Comparison of ENCODE assay signal across 7 mouse cellular contexts in genomic region chr11:43776324-43776694, GRCm38 (mm10). TPM values are rescaled to one million over a fixed set of nuclear protein-coding genes. Genes with fewer than 3 reads are reported as not detected.
DNase-seq lines count a peak whose midpoint lies in the region; ATAC-seq and TF ChIP-seq lines count a peak whose summit lies in the region.

No protein-coding gene starts in this region.

- TF ChIP-seq EP300 in heart, postnatal 0 days (IDR thresholded peaks at IDR 0.05; ENCODE audit: low read depth), result no peak
- TF ChIP-seq EP300 in liver, embryonic 14.5 days (IDR thresholded peaks at IDR 0.05; ENCODE audit: low read depth), result no peak

- 16% methylated on average over 8 of the region's 8 CpGs for WGBS in neural tube, embryonic 11.5 days
- WGBS in heart, postnatal 0 days, result 18% methylated on average over 8 of the region's 8 CpGs
- 21% methylated on average over 8 of the region's 8 CpGs for WGBS in liver, embryonic 14.5 days (ENCODE audit: insufficient replicate concordance)

- H3K9me3 ChIP-seq in neural tube, embryonic 11.5 days (ENCODE audit: control insufficient read depth, low read length), result no peaks in the 10 kb centered on the region
- H3K9me3 ChIP-seq in heart, postnatal 0 days (replicated peaks; ENCODE audit: control insufficient read depth, low read length), result no peaks in the 10 kb centered on the region
- no peaks in the 10 kb centered on the region for H3K9me3 ChIP-seq in liver, embryonic 14.5 days (ENCODE audit: control insufficient read depth, low read length)

- no peaks in the 10 kb centered on the region for H3K36me3 ChIP-seq in neural tube, embryonic 11.5 days (ENCODE audit: control insufficient read depth, insufficient read depth, low read length)
- H3K36me3 ChIP-seq in heart, postnatal 0 days (replicated peaks; ENCODE audit: control insufficient read depth, insufficient read depth, low read length), result no peaks in the 10 kb centered on the region
- no peaks in the 10 kb centered on the region for H3K36me3 ChIP-seq in liver, embryonic 14.5 days (replicated peaks; ENCODE audit: control insufficient read depth, insufficient read depth, low read depth)

- 0 out of 2 replicates have a peak, but pooled peaks cover 6% of the 10 kb centered on the region for H3K27me3 ChIP-seq in neural tube, embryonic 11.5 days (ENCODE audit: control insufficient read depth, insufficient read depth, low read length)
- peaks cover 13% of the 10 kb centered on the region for H3K27me3 ChIP-seq in heart, postnatal 0 days (ENCODE audit: control insufficient read depth, insufficient read depth, low read length)
- H3K27me3 ChIP-seq in liver, embryonic 14.5 days (ENCODE audit: control insufficient read depth, insufficient read depth, low read length), result peaks cover 15% of the 10 kb centered on the region

- no peak for TF ChIP-seq CTCF in heart, postnatal 0 days (IDR thresholded peaks at IDR 0.05; ENCODE audit: low read depth)
- TF ChIP-seq CTCF in liver, embryonic 14.5 days (IDR thresholded peaks at IDR 0.05; ENCODE audit: low read depth), result no peak

- H3K4me2 ChIP-seq in neural tube, embryonic 11.5 days (ENCODE audit: low read depth), result peak overlapping the region; percentile 74
- peak overlapping the region; percentile 58 for H3K4me2 ChIP-seq in heart, postnatal 0 days (ENCODE audit: low read depth, low read length)
- peak overlapping the region; percentile 8; the same call in 1 of the 2 replicates for H3K4me2 ChIP-seq in liver, embryonic 14.5 days (ENCODE audit: low read depth)

- peak; percentile 58 for ATAC-seq in neural tube, embryonic 11.5 days (ENCODE audit: insufficient read depth, low FRiP score, low TSS enrichment)
- ATAC-seq in heart, postnatal 0 days (ENCODE audit: insufficient read depth, low read depth), result no peak
- ATAC-seq in liver, embryonic 14.5 days (ENCODE audit: insufficient read depth), result no peak

- H3K27ac ChIP-seq in neural tube, embryonic 11.5 days (ENCODE audit: low read depth, low read length), result no peak overlapping the region
- no peak overlapping the region for H3K27ac ChIP-seq in heart, postnatal 0 days (ENCODE audit: low read depth)
- H3K27ac ChIP-seq in liver, embryonic 14.5 days, result no peak overlapping the region

- no peak for DNase-seq in neural tube, embryonic 11.5 days (ENCODE audit: low spot score)
- DNase-seq in neural tube, embryonic 10.5 days (ENCODE audit: extremely low spot score, low spot score), result no peak
- no peak for DNase-seq in heart, postnatal 0 days (ENCODE audit: low spot score)
- DNase-seq in liver, embryonic 14.5 days (ENCODE audit: low read depth in 3 of 3, low spot score in 3 of 3), result no peak
- no peak for DNase-seq in adrenal gland, postnatal 14 days
- DNase-seq in Muller cell, postnatal 12 days (ENCODE audit: inconsistent ontology term), result no peak
- DNase-seq in spleen, adult 12 weeks (ENCODE audit: low spot score), result no peak

- H3K9ac ChIP-seq in neural tube, embryonic 11.5 days (ENCODE audit: low read length), result no peak overlapping the region; the same call in 1 of the 2 replicates
- 0 out of 2 replicates have a peak overlapping the region, but pooled peaks have one; percentile 36 for H3K9ac ChIP-seq in heart, postnatal 0 days (replicated peaks; ENCODE audit: low read depth, low read length)
- no peak overlapping the region for H3K9ac ChIP-seq in liver, embryonic 14.5 days (replicated peaks)

- peak overlapping the region; percentile 42 for H3K4me3 ChIP-seq in neural tube, embryonic 11.5 days (ENCODE audit: low read depth, low read length)
- peak overlapping the region; percentile 44 for H3K4me3 ChIP-seq in heart, postnatal 0 days (ENCODE audit: low read depth, low read length)
- H3K4me3 ChIP-seq in liver, embryonic 14.5 days (ENCODE audit: insufficient read depth in 1 of 2, low read depth in 2 of 2, low read length in 2 of 2), result no peak overlapping the region

- H3K4me1 ChIP-seq in neural tube, embryonic 11.5 days (ENCODE audit: control insufficient read depth, insufficient read depth, low read length), result no peaks in the 10 kb centered on the region
- no peaks in the 10 kb centered on the region for H3K4me1 ChIP-seq in heart, postnatal 0 days (ENCODE audit: control insufficient read depth, insufficient read depth)
- H3K4me1 ChIP-seq in liver, embryonic 14.5 days (replicated peaks; ENCODE audit: control insufficient read depth in 2 of 2, insufficient read depth in 2 of 2, low read length in 1 of 2), result no peaks in the 10 kb centered on the region

RNA-seq across cellular contexts. Expression of gene Ttc1, which starts 28.5 kb away (rescaled TPM):
- polyA plus RNA-seq in neural tube, embryonic 11.5 days (2014; fragmentation: Nextera tagmentation; extraction: Ambion mirVana), result 88.0 and 89.2 TPM in 2 replicates
- total RNA-seq in heart, postnatal 0 days (2014; rRNA removed; ENCODE audit: low replicate concordance), result 16.4 and 30.5 TPM in 2 replicates
- 66.8 and 68.7 TPM in 2 replicates for polyA plus RNA-seq in heart, postnatal 0 days (2015; fragmentation: Nextera tagmentation; extraction: Ambion mirVana)
- 9.4 and 17.9 TPM in 2 replicates for polyA plus RNA-seq in liver, embryonic 14.5 days (2012; rRNA removed)
- 34.1 and 36.9 TPM in 2 replicates for polyA plus RNA-seq in liver, embryonic 14.5 days (2014; fragmentation: Nextera tagmentation; extraction: Ambion mirVana)
- total RNA-seq in adrenal gland, postnatal 14 days (2021), result 51.2 and 55.8 TPM in 2 replicates

Comparison
In these comparisons a context has a peak if more than half of its experiments do, and no peak if none do; other contexts are left out.
1. H3K4me2 ChIP-seq: peak in every context shown above with its lines; median percentile 74 in neural tube, embryonic 11.5 days; 58 in heart, postnatal 0 days; 8 in liver, embryonic 14.5 days.
2. H3K4me3 ChIP-seq: peak in neural tube, embryonic 11.5 days (single experiment) and heart, postnatal 0 days (single experiment); none in liver, embryonic 14.5 days (0 of 2).